Mouse (Mus musculus): ENCODE measurements at regions not wholly inside any gene's neighbourhood (a gene's known extent, or its start where the extent isn't known, plus 50 kb on each side); places are given as distances from the start of the nearest gene placed in this dataset.

DNA sequence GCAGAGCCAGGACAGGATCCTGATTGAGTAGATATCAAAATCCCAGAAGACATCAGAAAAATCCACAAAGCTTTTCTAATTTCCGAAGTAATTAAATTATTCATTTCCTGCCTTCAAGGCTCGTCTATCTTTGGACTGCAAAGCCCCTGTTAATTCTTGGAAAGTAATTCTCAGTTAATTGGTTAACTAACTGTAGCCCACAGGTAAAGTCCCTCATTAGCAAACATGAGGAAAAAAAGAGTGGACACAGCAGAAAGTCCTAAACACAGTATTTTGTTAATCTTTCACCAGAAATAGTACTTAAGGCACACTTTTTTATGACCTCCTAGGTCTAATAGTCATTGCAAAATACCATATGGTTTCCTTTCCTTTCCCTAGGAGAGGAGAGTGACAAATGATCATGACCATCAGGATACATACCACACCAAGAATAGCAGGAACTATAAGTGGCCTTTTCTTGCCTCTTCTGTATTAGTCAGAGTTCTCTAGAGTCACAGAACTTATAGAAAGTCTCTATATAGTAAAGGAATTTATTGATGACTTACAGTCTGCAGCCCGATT is 248.8 kb upstream of the Prkd1 start:
- H3K4me1 ChIP-seq (ENCODE audit: control insufficient read depth, insufficient read depth, low read length), result no peaks in the 10 kb centered on the region
- no peaks in the 10 kb centered on the region for H3K36me3 ChIP-seq (ENCODE audit: control insufficient read depth, insufficient read depth, low read length, poor library complexity, severe bottlenecking)

DNA sequence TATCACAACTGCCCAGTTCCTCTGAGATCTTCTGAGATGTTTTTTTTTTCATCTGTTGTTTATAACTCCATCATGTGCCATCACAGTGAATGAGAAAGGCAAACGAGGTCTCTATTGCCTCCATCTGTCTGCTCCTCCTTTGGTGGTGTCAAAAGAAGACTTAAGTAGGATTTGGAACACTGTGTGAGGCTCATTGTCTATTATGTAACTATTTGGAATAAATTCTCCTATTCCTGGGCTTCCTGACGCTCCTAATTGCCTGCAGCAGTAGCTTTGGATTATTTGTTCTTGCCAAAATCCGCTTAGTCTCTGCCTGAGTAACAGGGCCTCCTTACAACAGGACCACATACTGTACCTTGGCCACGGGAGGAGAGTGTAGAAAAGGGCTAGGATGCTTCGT is 244.7 kb upstream of the Prkd1 start:
- no peaks in the 10 kb centered on the region for H3K27me3 ChIP-seq (ENCODE audit: control insufficient read depth, insufficient read depth, low read length, poor library complexity, severe bottlenecking)
- no peak overlapping the region for H3K9ac ChIP-seq (ENCODE audit: low read depth, poor library complexity, severe bottlenecking)
- no peak overlapping the region for H3K4me3 ChIP-seq (ENCODE audit: low read depth, low read length)
- H3K4me1 ChIP-seq (ENCODE audit: control insufficient read depth, insufficient read depth, low read length), result no peaks in the 10 kb centered on the region
- H3K36me3 ChIP-seq (ENCODE audit: control insufficient read depth, insufficient read depth, low read length, poor library complexity, severe bottlenecking), result no peaks in the 10 kb centered on the region
- H3K27ac ChIP-seq (ENCODE audit: insufficient read depth, low read length), result no peak overlapping the region
- H3K9me3 ChIP-seq (replicated peaks; ENCODE audit: control insufficient read depth, insufficient read depth, low read length, poor library complexity, severe bottlenecking), result no peaks in the 10 kb centered on the region
- TF ChIP-seq POLR2A (IDR thresholded peaks at IDR 0.05; ENCODE audit: insufficient read depth, low read length), result no peak
- no peak for TF ChIP-seq EP300 (IDR thresholded peaks at IDR 0.05; ENCODE audit: insufficient read depth, low read depth, low read length)
- no peak for TF ChIP-seq CTCF (IDR thresholded peaks at IDR 0.05; ENCODE audit: low read depth, low read length)

More for the DNA sequence above, 248.8 kb upstream of the Prkd1 start:
- Histone ChIP-seq H3K9me3 (replicated peaks; ENCODE audit: control insufficient read depth, insufficient read depth, low read length, poor library complexity, severe bottlenecking) (no peaks in the 10 kb centered on the region), H3K27me3 (ENCODE audit: control insufficient read depth, insufficient read depth, low read length, poor library complexity, severe bottlenecking) (no peaks in the 10 kb centered on the region), H3K9ac (ENCODE audit: low read depth, poor library complexity, severe bottlenecking) (no peak overlapping the region), H3K27ac (ENCODE audit: insufficient read depth, low read length) (no peak overlapping the region), H3K4me3 (ENCODE audit: low read depth, low read length) (no peak overlapping the region)
- TF ChIP-seq CTCF (IDR thresholded peaks at IDR 0.05; ENCODE audit: low read depth, low read length), result no peak
- no peak for TF ChIP-seq EP300 (IDR thresholded peaks at IDR 0.05; ENCODE audit: insufficient read depth, low read depth, low read length)
- no peak for TF ChIP-seq POLR2A (IDR thresholded peaks at IDR 0.05; ENCODE audit: insufficient read depth, low read length)

DNA sequence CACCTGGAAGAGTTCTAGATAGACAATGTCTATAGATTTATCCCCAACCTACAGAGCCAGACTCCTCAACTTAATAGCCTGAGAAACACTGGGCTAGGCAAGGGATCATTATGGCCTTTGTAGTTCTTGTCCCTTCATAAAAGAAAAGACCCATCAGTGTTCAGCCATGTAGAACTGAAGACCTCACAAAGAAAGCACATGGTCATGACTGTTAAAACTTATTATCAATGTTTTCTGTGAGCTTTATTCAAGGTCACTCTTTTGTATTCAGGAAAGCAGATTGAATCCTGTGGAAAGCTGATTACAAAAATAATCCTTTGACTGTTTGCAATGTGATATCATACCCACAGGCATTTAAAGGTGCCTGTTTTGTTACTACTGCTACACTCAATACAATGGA is 226.9 kb upstream of the Prkd1 start:
- H3K9ac ChIP-seq (ENCODE audit: low read depth, poor library complexity, severe bottlenecking), result no peak overlapping the region
- no peaks in the 10 kb centered on the region for H3K4me1 ChIP-seq (ENCODE audit: control insufficient read depth, insufficient read depth, low read length)
- no peak overlapping the region for H3K4me3 ChIP-seq (ENCODE audit: low read depth, low read length)
- no peaks in the 10 kb centered on the region for H3K27me3 ChIP-seq (ENCODE audit: control insufficient read depth, insufficient read depth, low read length, poor library complexity, severe bottlenecking)
- H3K36me3 ChIP-seq (ENCODE audit: control insufficient read depth, insufficient read depth, low read length, poor library complexity, severe bottlenecking), result no peaks in the 10 kb centered on the region
- no peak for TF ChIP-seq POLR2A (IDR thresholded peaks at IDR 0.05; ENCODE audit: insufficient read depth, low read length)
- TF ChIP-seq CTCF (IDR thresholded peaks at IDR 0.05; ENCODE audit: low read depth, low read length), result no peak
- TF ChIP-seq EP300 (IDR thresholded peaks at IDR 0.05; ENCODE audit: insufficient read depth, low read depth, low read length), result no peak
- no peak overlapping the region for H3K27ac ChIP-seq (ENCODE audit: insufficient read depth, low read length)
- H3K9me3 ChIP-seq (replicated peaks; ENCODE audit: control insufficient read depth, insufficient read depth, low read length, poor library complexity, severe bottlenecking), result no peaks in the 10 kb centered on the region

DNA sequence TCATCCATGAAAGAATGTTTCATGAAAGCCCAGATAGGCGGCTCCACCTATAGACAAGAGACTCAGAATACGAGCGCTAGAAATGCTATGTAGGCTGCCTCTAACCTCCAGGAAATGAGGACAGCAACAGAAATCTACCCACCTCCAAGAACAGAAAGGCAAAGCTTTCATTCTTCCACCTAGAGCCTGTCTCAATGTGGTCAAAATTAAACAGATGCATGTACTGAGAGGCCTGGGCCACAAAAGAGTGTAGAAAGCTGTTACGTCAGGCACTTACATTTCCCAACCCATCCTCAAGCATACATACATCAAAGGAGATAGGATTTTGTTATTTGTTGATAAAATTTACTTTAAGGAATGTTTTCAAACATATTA is 225.1 kb upstream of the Prkd1 start:
- Histone ChIP-seq H3K36me3 (ENCODE audit: control insufficient read depth, insufficient read depth, low read length, poor library complexity, severe bottlenecking) (no peaks in the 10 kb centered on the region), H3K27me3 (ENCODE audit: control insufficient read depth, insufficient read depth, low read length, poor library complexity, severe bottlenecking) (no peaks in the 10 kb centered on the region)
- TF ChIP-seq EP300 (IDR thresholded peaks at IDR 0.05; ENCODE audit: insufficient read depth, low read depth, low read length) (no peak), POLR2A (IDR thresholded peaks at IDR 0.05; ENCODE audit: insufficient read depth, low read length) (no peak), CTCF (IDR thresholded peaks at IDR 0.05; ENCODE audit: low read depth, low read length) (no peak)

DNA sequence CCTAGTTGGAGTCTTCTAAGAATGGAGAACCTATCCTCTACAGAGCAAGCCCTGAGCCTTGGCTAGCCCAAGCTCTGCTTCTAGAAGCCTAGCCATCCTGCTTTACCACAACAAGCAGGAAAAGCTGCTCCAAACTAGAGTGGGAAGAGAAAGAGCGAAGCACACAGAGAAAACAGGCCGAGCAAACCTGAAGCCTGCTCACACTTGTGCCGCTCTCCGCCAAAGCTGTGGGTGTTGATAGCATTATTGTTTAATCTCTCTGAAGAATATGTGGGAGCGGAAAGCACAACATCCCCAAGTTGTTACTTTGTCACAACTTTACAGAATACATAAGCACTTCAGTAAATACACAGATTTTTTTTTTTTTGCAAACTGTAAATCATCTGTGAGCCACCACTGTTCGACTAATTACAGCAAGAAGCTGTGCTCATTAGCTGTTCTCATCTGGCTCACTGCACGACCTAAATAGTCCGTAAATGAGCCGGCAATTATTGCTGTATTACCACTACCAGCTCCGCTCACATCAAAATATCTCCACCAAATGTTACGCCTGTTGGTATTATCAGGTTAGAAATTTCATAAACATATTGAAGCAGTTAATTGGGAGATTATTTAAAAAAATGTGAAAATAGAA is 224.6 kb upstream of the Prkd1 start:
- H3K27me3 ChIP-seq (ENCODE audit: control insufficient read depth, insufficient read depth, low read length, poor library complexity, severe bottlenecking), result no peaks in the 10 kb centered on the region
- no peak overlapping the region for H3K4me3 ChIP-seq (ENCODE audit: low read depth, low read length)
- H3K4me1 ChIP-seq (ENCODE audit: control insufficient read depth, insufficient read depth, low read length), result no peaks in the 10 kb centered on the region
- H3K27ac ChIP-seq (ENCODE audit: insufficient read depth, low read length), result no peak overlapping the region
- H3K9ac ChIP-seq (ENCODE audit: low read depth, poor library complexity, severe bottlenecking), result no peak overlapping the region
- TF ChIP-seq POLR2A (IDR thresholded peaks at IDR 0.05; ENCODE audit: insufficient read depth, low read length) (no peak), CTCF (IDR thresholded peaks at IDR 0.05; ENCODE audit: low read depth, low read length) (no peak), EP300 (IDR thresholded peaks at IDR 0.05; ENCODE audit: insufficient read depth, low read depth, low read length) (no peak)
- H3K36me3 ChIP-seq (ENCODE audit: control insufficient read depth, insufficient read depth, low read length, poor library complexity, severe bottlenecking), result no peaks in the 10 kb centered on the region
- no peaks in the 10 kb centered on the region for H3K9me3 ChIP-seq (replicated peaks; ENCODE audit: control insufficient read depth, insufficient read depth, low read length, poor library complexity, severe bottlenecking)

More for the DNA sequence above, 225.1 kb upstream of the Prkd1 start:
- Histone ChIP-seq H3K4me1 (ENCODE audit: control insufficient read depth, insufficient read depth, low read length) (no peaks in the 10 kb centered on the region), H3K9ac (ENCODE audit: low read depth, poor library complexity, severe bottlenecking) (no peak overlapping the region), H3K27ac (ENCODE audit: insufficient read depth, low read length) (no peak overlapping the region), H3K4me3 (ENCODE audit: low read depth, low read length) (no peak overlapping the region), H3K9me3 (replicated peaks; ENCODE audit: control insufficient read depth, insufficient read depth, low read length, poor library complexity, severe bottlenecking) (no peaks in the 10 kb centered on the region)

DNA sequence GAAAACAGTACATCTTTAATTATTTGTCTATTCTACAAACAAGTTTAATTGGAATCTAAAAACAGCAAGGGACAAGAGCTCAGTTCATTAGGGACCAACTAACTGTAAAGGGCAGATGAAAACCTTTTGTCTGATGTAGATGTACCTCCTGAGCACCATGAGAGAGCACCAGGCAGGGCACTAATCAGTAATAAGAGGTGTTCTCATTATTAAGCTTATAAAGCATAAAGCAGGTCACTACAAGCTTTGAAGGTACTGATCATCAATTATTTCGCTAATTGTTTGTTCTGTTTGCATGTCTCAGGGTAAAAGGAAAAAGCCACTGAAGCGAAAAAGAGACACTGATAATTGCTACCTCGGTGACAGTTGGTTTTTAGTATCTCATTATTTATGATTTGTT is 202.7 kb upstream of the Prkd1 start:
- no peak overlapping the region for H3K9ac ChIP-seq (ENCODE audit: low read depth, poor library complexity, severe bottlenecking)

More for the DNA sequence above, 202.7 kb upstream of the Prkd1 start:
- no peak overlapping the region for H3K27ac ChIP-seq (ENCODE audit: insufficient read depth, low read length)
- H3K4me1 ChIP-seq (ENCODE audit: control insufficient read depth, insufficient read depth, low read length), result no peaks in the 10 kb centered on the region
- H3K9me3 ChIP-seq (replicated peaks; ENCODE audit: control insufficient read depth, insufficient read depth, low read length, poor library complexity, severe bottlenecking), result no peaks in the 10 kb centered on the region
- TF ChIP-seq CTCF (IDR thresholded peaks at IDR 0.05; ENCODE audit: low read depth, low read length) (no peak), EP300 (IDR thresholded peaks at IDR 0.05; ENCODE audit: insufficient read depth, low read depth, low read length) (no peak), POLR2A (IDR thresholded peaks at IDR 0.05; ENCODE audit: insufficient read depth, low read length) (no peak)
- H3K27me3 ChIP-seq (ENCODE audit: control insufficient read depth, insufficient read depth, low read length, poor library complexity, severe bottlenecking), result no peaks in the 10 kb centered on the region
- no peaks in the 10 kb centered on the region for H3K36me3 ChIP-seq (ENCODE audit: control insufficient read depth, insufficient read depth, low read length, poor library complexity, severe bottlenecking)
- H3K4me3 ChIP-seq (ENCODE audit: low read depth, low read length), result no peak overlapping the region
